Mouse (Mus musculus): ENCODE measurements around the gene Reep6. TPM values are rescaled to one million over a fixed set of nuclear protein-coding genes. Genes with fewer than 3 reads are reported as not detected.

The Reep6 gene
- polyA plus RNA-seq, 1 experiment from 2014 or later: 132 TPM

DNA sequence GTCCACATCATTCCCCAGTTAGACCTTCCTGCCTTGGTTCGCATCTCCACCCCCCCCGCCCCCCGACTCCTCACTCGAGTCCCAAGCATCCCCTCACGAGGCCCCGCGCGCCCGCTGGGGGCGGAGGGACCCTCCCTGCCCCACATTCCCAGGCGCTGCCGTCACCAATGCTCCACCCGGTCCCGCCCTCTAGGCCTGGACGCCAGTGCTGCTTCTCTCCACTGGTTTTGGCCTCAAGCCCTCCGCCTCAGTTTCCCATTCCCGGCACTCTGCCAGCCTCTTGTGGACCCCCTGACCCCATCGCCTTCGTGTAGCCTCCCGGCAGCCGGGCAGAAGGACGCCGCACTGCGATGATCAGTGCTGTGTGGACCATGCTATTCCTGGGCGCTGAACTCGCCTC is 19.2 kb downstream of the Reep6 start:
- H3K4me3 ChIP-seq (replicated peaks): peak overlapping the region; percentile 44
- no peak overlapping the region for H3K27ac ChIP-seq
- H3K4me2 ChIP-seq (replicated peaks): peak overlapping the region; percentile 77
- 16% methylated on average over 26 of the region's 26 CpGs for WGBS
- peaks cover 41% of the 10 kb centered on the region for H3K4me1 ChIP-seq (replicated peaks)
- no peaks in the 10 kb centered on the region for H3K36me3 ChIP-seq
- peak overlapping the region; percentile 56; the same call in 1 of the 2 replicates for H3K9ac ChIP-seq
- H3K9me3 ChIP-seq: no peaks in the 10 kb centered on the region
- peaks cover 62% of the 10 kb centered on the region for H3K27me3 ChIP-seq (replicated peaks)
- no peak for ATAC-seq

DNA sequence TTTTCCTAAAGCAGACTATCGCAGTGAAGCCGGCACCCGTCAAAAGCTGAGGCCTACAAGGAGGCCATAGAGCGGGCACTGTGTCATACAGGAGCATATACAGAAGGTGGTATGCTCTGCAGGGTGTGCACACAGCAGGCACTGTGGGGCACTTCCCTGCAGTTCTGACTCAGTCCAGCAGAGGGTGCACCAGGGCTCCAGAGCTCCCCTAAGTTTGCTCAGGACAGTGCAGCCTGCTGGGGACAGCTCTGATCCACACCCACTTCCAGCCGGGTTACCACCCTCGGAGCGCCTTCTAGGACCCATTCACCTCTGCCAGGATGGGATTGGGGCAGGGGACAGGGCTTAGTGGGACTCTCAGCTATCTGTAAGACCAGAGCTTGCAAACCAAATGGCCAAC is 20.5 kb downstream of the Reep6 start:
- Histone ChIP-seq H3K27me3 (replicated peaks) (peaks cover 60% of the 10 kb centered on the region), H3K27ac (no peak overlapping the region), H3K9me3 (no peaks in the 10 kb centered on the region), H3K4me1 (replicated peaks) (peaks cover 29% of the 10 kb centered on the region), H3K36me3 (no peaks in the 10 kb centered on the region), H3K4me2 (replicated peaks) (no peak overlapping the region), H3K4me3 (replicated peaks) (0 out of 2 replicates have a peak overlapping the region, but pooled peaks have one; percentile 4), H3K9ac (no peak overlapping the region)
- ATAC-seq: peak; percentile 74
- WGBS: 5% methylated on average over 7 of the region's 7 CpGs

DNA sequence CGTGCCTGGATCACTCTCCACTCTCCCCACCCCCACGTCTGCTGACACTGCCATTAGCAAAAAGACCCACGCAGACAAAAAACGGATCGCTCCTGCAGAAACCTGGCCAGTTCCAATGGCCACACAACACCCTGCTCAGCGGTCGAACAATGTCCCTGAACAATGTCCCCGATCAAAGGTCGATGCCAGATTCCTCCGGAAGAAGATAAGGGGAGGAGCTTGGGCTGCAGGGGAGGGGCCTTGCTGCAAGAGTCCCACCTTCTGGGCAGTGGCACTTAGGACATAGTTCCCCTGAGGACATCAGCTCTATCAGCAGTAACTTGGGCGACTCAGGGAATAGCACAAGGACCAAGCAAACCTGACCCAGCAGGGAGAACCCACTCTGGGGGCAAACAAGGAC is 22.1 kb downstream of the Reep6 start:
- H3K4me1 ChIP-seq (replicated peaks): peaks cover 35% of the 10 kb centered on the region
- H3K36me3 ChIP-seq: no peaks in the 10 kb centered on the region
- ATAC-seq: peak; percentile 8; the same call in 1 of the 2 replicates
- H3K27me3 ChIP-seq (replicated peaks): peaks cover 71% of the 10 kb centered on the region
- 20% methylated on average over 11 of the region's 11 CpGs for WGBS
- H3K9me3 ChIP-seq: no peaks in the 10 kb centered on the region
- H3K4me2 ChIP-seq (replicated peaks): no peak overlapping the region
- no peak overlapping the region for H3K4me3 ChIP-seq (replicated peaks)
- no peak overlapping the region for H3K27ac ChIP-seq
- H3K9ac ChIP-seq: no peak overlapping the region

DNA sequence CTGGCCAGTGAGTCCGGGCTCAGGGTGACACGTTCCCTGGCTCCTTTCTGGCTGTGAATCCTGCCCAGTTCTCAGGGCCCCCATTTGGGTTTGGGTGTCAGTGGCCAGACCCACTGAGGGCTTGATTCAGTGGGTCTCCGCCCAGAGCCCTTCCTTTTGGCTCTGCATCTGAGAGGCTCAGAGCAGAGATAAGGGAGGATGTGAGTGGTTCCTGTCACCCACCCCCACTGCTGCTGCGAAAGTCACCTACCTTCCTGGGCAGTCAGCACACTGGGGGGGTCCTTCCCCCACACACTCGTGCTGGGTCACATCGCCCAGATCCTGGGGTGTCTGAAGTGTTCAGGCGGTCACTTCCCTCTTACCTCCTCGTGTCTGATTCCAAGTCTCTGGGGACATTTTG is 23.0 kb downstream of the Reep6 start:
- H3K27me3 ChIP-seq (replicated peaks): peaks cover 73% of the 10 kb centered on the region
- no peaks in the 10 kb centered on the region for H3K9me3 ChIP-seq
- H3K36me3 ChIP-seq: no peaks in the 10 kb centered on the region
- no peak overlapping the region for H3K9ac ChIP-seq
- no peak for ATAC-seq
- no peak overlapping the region for H3K27ac ChIP-seq
- H3K4me3 ChIP-seq (replicated peaks): no peak overlapping the region
- H3K4me2 ChIP-seq (replicated peaks): no peak overlapping the region
- peaks cover 37% of the 10 kb centered on the region for H3K4me1 ChIP-seq (replicated peaks)
- 70% methylated on average over 8 of the region's 8 CpGs for WGBS

DNA sequence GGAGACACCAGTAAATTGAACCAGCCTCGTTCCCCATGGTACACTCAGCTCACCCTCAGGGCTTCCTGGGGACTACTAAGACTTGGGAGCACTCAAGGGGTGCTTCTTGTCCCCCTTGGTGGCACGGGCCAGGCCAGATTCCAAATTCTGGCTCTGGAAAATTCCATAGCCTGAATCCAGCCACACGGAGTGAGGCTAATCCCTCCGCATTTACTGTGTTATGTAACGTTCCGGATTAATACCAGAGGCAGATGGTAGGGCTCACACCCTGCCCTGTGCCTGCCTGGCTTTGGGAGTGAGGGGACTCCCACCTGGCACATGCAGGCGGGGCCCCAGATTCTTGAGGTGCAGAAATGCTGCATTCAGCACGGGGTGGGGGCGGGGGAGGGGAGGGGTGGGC is 25.7 kb downstream of the Reep6 start:
- no peak overlapping the region for H3K27ac ChIP-seq
- H3K4me2 ChIP-seq (replicated peaks): no peak overlapping the region
- H3K9me3 ChIP-seq: no peaks in the 10 kb centered on the region
- peaks cover 75% of the 10 kb centered on the region for H3K27me3 ChIP-seq (replicated peaks)
- H3K36me3 ChIP-seq: no peaks in the 10 kb centered on the region
- 14% methylated on average over 9 of the region's 9 CpGs for WGBS
- peaks cover 25% of the 10 kb centered on the region for H3K4me1 ChIP-seq (replicated peaks)
- no peak for ATAC-seq
- H3K4me3 ChIP-seq (replicated peaks): no peak overlapping the region
- H3K9ac ChIP-seq: no peak overlapping the region

DNA sequence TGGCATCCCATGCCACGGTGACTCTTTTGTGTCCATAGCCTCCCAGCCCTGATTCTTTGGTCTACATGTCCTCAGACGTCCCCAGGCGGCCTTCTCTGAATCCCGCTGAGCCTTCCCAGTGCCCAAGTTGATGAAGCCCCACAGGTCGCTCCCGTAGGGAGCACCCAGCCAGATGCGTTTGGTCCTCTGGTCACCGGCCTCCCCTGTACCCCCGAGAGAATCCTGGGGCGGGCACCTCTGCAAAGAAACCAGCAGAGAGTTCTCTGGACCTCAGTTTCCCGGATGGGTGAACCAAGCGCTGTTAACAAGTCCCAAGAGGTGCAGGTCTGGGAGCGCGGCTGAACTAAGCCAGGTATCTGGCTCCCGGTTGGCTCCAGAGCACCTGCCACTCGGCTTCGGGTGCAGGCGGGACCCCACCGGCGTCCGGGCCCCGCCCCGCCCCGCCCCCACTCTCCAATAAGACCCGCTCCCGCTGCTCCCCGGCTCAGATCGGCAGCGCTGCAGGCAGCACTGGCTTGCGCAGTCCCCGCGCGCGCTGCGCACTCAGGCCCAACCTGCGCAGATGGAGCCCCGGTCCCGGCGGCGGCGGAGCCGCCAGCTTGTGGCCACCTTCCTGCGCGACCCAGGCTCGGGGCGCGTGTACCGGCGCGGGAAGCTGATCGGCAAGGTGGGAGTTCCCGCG is 26.4 kb downstream of the Reep6 start, which contains the start of gene Plk5:
TSS of gene Plk5 (plus strand) at position 459 of the 682 bp plus-strand sequence.
- peaks cover 70% of the 10 kb centered on the region for H3K27me3 ChIP-seq (replicated peaks)
- WGBS: 1% methylated on average over 53 of the region's 53 CpGs

DNA sequence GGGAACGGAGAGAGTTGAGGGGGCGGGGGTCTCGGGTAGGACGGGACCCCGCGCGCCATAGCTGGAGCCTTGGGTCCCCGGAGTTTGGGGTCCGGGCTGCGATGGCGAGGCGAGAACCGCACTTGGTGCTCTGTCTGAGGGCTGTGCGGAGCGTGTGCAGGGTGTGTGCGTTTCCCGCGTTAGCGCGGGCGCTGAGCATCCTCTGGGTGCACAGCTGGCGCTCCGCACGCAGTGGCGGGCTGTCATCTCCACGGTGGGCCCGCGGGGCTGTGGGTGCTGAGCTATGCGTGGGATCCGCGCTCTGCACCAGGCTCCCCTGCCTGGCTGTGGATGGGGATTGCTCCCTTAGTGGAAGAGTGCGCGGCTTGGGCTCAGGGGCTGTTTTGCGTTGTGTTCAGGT is 27.0 kb downstream of the Reep6 start:
- H3K4me3 ChIP-seq (replicated peaks): peak overlapping the region; percentile 28
- WGBS: 2% methylated on average over 34 of the region's 34 CpGs
- no peaks in the 10 kb centered on the region for H3K36me3 ChIP-seq
- H3K4me2 ChIP-seq (replicated peaks): peak overlapping the region; percentile 53
- H3K9me3 ChIP-seq: no peaks in the 10 kb centered on the region
- H3K9ac ChIP-seq: peak overlapping the region; percentile 17; the same call in 1 of the 2 replicates
- H3K27ac ChIP-seq: no peak overlapping the region
- peaks cover 22% of the 10 kb centered on the region for H3K4me1 ChIP-seq (replicated peaks)
- ATAC-seq: no peak
- H3K27me3 ChIP-seq (replicated peaks): peaks cover 65% of the 10 kb centered on the region

More for the DNA sequence above, 26.4 kb downstream of the Reep6 start, which contains the start of gene Plk5:
- H3K27ac ChIP-seq: no peak within 1 kb of the TSS
- no peaks in the 10 kb centered on the region for H3K9me3 ChIP-seq
- peak within 1 kb of the TSS; percentile 17; the same call in 1 of the 2 replicates for H3K9ac ChIP-seq
- H3K4me2 ChIP-seq (replicated peaks): peak within 1 kb of the TSS; percentile 53
- ATAC-seq: no peak
- H3K4me3 ChIP-seq (replicated peaks): peak within 1 kb of the TSS; percentile 28
- H3K4me1 ChIP-seq (replicated peaks): peaks cover 22% of the 10 kb centered on the region
- no peaks in the 10 kb centered on the region for H3K36me3 ChIP-seq

DNA sequence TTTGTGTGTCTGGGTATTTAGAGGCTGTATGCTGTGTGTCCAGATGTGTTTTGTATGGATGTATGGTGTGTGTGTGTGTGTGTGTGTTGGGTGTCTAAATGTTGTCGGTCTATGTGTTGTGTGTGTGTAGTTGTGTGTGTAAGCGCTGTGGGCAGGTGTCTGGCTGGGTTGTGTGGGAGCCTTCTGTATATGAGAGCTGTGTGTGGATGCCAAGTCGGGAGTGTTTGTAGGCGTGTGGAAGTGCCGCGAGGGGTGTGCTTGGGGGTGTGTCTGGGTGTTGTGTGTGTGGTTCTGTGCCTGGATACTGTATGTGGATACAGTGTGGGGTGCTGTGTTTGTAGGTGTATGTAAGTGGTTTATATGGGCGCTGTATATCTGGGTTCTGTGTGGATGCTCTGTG is 27.6 kb downstream of the Reep6 start:
- H3K27ac ChIP-seq: no peak overlapping the region
- no peak overlapping the region for H3K9ac ChIP-seq
- ATAC-seq: no peak; the same call in 1 of the 2 replicates
- H3K36me3 ChIP-seq: no peaks in the 10 kb centered on the region
- H3K9me3 ChIP-seq: no peaks in the 10 kb centered on the region
- 28% methylated on average over 7 of the region's 7 CpGs for WGBS
- H3K4me1 ChIP-seq (replicated peaks): peaks cover 22% of the 10 kb centered on the region
- peak overlapping the region; percentile 66 for H3K4me2 ChIP-seq (replicated peaks)
- H3K4me3 ChIP-seq (replicated peaks): peak overlapping the region; percentile 26; the same call in 1 of the 2 replicates
- peaks cover 63% of the 10 kb centered on the region for H3K27me3 ChIP-seq (replicated peaks)

DNA sequence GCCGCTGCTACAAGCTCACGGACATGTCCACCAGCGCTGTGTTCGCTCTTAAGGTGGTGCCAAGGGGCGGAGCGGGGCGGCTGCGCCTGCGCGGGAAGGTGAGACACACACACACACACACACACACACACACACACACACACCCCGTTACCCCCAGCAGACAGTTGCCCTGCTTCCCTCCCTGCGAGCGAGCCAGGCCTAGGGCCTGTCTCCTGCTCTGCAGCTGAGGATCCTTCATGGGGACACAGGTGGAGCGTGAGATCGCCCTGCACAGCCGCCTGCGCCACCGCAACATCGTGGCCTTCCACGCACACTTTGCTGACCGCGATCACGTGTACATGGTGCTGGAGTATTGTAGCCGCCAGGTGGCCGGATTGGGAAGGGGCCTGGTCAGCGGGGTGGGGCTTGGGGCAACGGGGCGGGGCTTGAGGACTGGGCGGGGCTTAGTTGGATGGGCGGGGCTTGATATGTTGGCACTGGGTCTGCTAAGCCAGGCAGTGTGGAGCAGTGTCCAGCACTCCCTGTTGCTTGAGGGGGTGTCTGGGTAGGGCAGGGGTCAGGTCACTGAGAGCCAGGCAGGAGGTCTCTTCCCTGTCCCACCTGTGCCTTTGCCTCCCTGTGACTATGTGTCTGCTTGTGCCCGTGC is 28.4 kb downstream of the Reep6 start:
- H3K9ac ChIP-seq: no peak overlapping the region
- peaks cover 22% of the 10 kb centered on the region for H3K4me1 ChIP-seq (replicated peaks)
- no peak overlapping the region for H3K27ac ChIP-seq
- peak overlapping the region; percentile 66 for H3K4me2 ChIP-seq (replicated peaks)
- peak; percentile 60 for ATAC-seq
- WGBS: 8% methylated on average over 31 of the region's 31 CpGs
- H3K9me3 ChIP-seq: no peaks in the 10 kb centered on the region
- peak overlapping the region; percentile 26 for H3K4me3 ChIP-seq (replicated peaks)
- H3K27me3 ChIP-seq (replicated peaks): peaks cover 62% of the 10 kb centered on the region
- no peaks in the 10 kb centered on the region for H3K36me3 ChIP-seq

DNA sequence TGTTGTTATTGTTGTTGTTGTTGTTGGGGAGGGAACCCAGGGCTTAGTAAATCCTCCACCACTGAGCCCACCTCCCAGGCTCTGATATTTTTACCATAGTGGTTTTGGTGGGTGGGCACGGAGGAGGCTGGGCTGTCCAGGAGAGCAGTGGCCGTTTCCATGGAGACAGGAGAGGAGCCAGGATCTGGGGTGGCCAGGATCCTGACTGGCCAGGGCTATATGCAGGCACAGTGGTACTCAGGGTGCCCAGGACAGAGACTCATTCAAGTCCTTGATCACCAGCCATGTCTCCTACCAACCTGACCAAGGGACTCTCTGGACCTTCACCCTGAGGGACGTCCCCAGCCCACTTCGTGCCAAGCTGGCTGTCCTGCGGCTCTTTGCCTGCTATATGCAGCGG is 34.0 kb downstream of the Reep6 start:
- H3K9me3 ChIP-seq: no peaks in the 10 kb centered on the region
- H3K27ac ChIP-seq: no peak overlapping the region
- no peaks in the 10 kb centered on the region for H3K36me3 ChIP-seq
- no peak overlapping the region for H3K9ac ChIP-seq
- H3K4me2 ChIP-seq (replicated peaks): no peak overlapping the region
- no peak overlapping the region for H3K4me3 ChIP-seq (replicated peaks)
- no peaks in the 10 kb centered on the region for H3K4me1 ChIP-seq (replicated peaks)
- H3K27me3 ChIP-seq (replicated peaks): peaks cover 33% of the 10 kb centered on the region
- no peak for ATAC-seq
- 48% methylated on average over 6 of the region's 6 CpGs for WGBS

DNA sequence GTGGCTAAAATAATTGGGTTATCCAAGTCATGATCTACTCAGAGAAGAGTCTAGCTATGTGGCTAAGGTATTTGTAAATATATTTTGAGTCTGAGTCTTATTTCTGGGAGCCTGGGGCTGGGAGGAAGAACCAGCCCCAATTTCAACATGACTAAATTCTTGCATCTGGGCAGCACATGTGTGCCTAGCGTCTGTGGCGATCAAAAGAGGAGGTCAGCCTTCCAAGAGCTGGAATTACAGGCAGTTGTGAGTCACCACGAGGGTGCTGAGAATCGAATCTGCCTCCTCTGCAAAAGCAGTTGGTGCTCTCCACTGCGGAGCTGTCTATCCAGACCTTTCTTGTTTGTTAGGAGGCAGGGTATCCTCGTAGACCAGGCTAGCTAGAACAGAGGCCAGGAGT is 36.0 kb downstream of the Reep6 start:
- Histone ChIP-seq H3K27me3 (replicated peaks) (peaks cover 18% of the 10 kb centered on the region; the same call in 1 of the 2 replicates), H3K9me3 (no peaks in the 10 kb centered on the region), H3K9ac (no peak overlapping the region), H3K4me3 (replicated peaks) (no peak overlapping the region), H3K27ac (no peak overlapping the region), H3K36me3 (no peaks in the 10 kb centered on the region), H3K4me2 (replicated peaks) (no peak overlapping the region), H3K4me1 (replicated peaks) (no peaks in the 10 kb centered on the region)
- no peak for ATAC-seq
- WGBS: 70% methylated on average over 6 of the region's 6 CpGs

DNA sequence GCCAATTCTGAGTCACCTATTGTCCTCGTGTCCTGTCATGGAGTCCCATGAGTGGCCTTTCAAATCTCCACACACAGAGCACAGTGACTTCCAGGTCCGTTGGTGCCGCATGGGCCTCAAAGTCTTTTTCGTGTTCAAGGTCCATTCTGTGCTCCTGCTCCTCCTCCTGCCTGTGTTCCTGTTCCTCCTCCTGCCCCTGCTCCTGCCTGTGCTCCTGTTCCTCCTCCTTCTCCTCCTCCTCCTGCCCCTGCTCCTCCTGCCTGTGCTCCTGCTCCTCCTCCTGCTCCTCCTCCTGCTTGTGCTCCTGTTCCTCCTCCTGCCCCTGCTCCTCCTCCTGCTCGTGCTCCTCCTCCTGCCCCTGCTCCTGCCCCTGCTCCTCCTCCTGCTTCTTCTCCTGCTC is 38.2 kb downstream of the Reep6 start:
- Histone ChIP-seq H3K9me3 (no peaks in the 10 kb centered on the region), H3K4me3 (replicated peaks) (no peak overlapping the region), H3K4me2 (replicated peaks) (no peak overlapping the region), H3K27ac (no peak overlapping the region), H3K36me3 (no peaks in the 10 kb centered on the region), H3K27me3 (replicated peaks) (peaks cover 18% of the 10 kb centered on the region; the same call in 1 of the 2 replicates), H3K4me1 (replicated peaks) (peaks cover 7% of the 10 kb centered on the region; the same call in 1 of the 2 replicates), H3K9ac (no peak overlapping the region)
- WGBS: 49% methylated on average over 5 of the region's 5 CpGs
- 0 out of 2 replicates have a peak, but pooled peaks have one; percentile 13 for ATAC-seq
